Mouse (Mus musculus) CH12.LX (cell line): Measurements from ENCODE around the gene Cdh23. TPM values are rescaled to one million over a fixed set of nuclear protein-coding genes. Genes with fewer than 3 reads are reported as not detected.

Source experiments
- DNase-seq: peaks from one replicate; pipeline ENCODE4 v3.0.0-alpha.2; 2013; ENCODE audit errors: extremely low read depth
- H3K27ac ChIP-seq: 2 replicates; pipeline ENCODE4 v1.5.1; 2012; ENCODE audit warnings: low read depth, mild to moderate bottlenecking, control low read depth, moderate library complexity; ENCODE audit not compliant: insufficient read depth
- H3K27me3 ChIP-seq: replicated peaks from 2 replicates; pipeline ENCODE3; 2012; ENCODE audit warnings: inconsistent platforms
- H3K36me3 ChIP-seq, 2 experiments: replicated peaks in 1 of 2; 2 replicates each; pipeline versions ENCODE3 to v1.6.1; 2012; ENCODE audit warnings: inconsistent platforms in 1 of 2, low read length in 1 of 2, mild to moderate bottlenecking in 1 of 2, mixed read lengths in 1 of 2, moderate library complexity in 1 of 2; ENCODE audit not compliant: control insufficient read depth in 1 of 2, insufficient read depth in 1 of 2
- H3K4me1 ChIP-seq, 2 experiments: 2 replicates each; pipeline ENCODE4 v1.6.1; 2012; ENCODE audit warnings: inconsistent platforms in 1 of 2, moderate library complexity in 1 of 2; ENCODE audit not compliant: insufficient read depth in 2 of 2, control insufficient read depth in 1 of 2
- H3K4me2 ChIP-seq: 2 replicates; pipeline ENCODE4 v1.6.1; 2012; ENCODE audit warnings: low read depth, mild to moderate bottlenecking, control low read depth; ENCODE audit not compliant: poor library complexity, insufficient read depth, severe bottlenecking
- H3K4me3 ChIP-seq, 3 experiments: fragments of 150-350 bp in 1 of 3; sonication (generic) in 1 of 3; replicated peaks in 1 of 3; 2 replicates each; pipeline versions ENCODE3 to v1.5.1; 2011 to 2012; ENCODE audit warnings: low read depth in 2 of 3, low read length in 2 of 3, mild to moderate bottlenecking in 2 of 3, moderate library complexity in 2 of 3, control low read depth in 1 of 3, improper control_type of control experiment in 1 of 3, inconsistent platforms in 1 of 3, mixed read lengths in 1 of 3; ENCODE audit not compliant: poor library complexity in 1 of 3
- H3K79me2 ChIP-seq: replicated peaks from 2 replicates; pipeline ENCODE4 v1.6.1; 2012; ENCODE audit warnings: mild to moderate bottlenecking, moderate library complexity; ENCODE audit not compliant: control insufficient read depth, poor library complexity, insufficient read depth, severe bottlenecking; ENCODE audit errors: extremely low read depth
- H3K9ac ChIP-seq: 2 replicates; pipeline ENCODE4 v1.6.1; 2012; ENCODE audit warnings: low read depth, mild to moderate bottlenecking, control low read depth, moderate library complexity; ENCODE audit not compliant: insufficient read depth
- H3K9me3 ChIP-seq: replicated peaks from 2 replicates; pipeline ENCODE3; 2012; ENCODE audit warnings: low read length, inconsistent platforms, mixed read lengths
- BHLHE40 ChIP-seq: IDR thresholded peaks from 2 replicates; pipeline ENCODE4 v1.6.1; 2011; ENCODE audit warnings: mild to moderate bottlenecking, low read depth, low read length, improper control_type of control experiment
- CTCF ChIP-seq, 2 experiments: IDR thresholded peaks in 1 of 2; conservative IDR thresholded peaks in 1 of 2; 2 replicates each; pipeline ENCODE4 v1.5.1; 2011 to 2012; ENCODE audit warnings: low read depth in 2 of 2, low read length in 2 of 2, improper control_type of control experiment in 1 of 2, inconsistent platforms in 1 of 2, mild to moderate bottlenecking in 1 of 2, moderate library complexity in 1 of 2
- E2F4 ChIP-seq: IDR thresholded peaks from 2 replicates; pipeline ENCODE4 v1.6.1; 2011; ENCODE audit warnings: low read depth, low read length, improper control_type of control experiment; ENCODE audit not compliant: insufficient replicate concordance
- ELF1 ChIP-seq: IDR thresholded peaks from 2 replicates; pipeline ENCODE4 v1.6.1; 2014; ENCODE audit warnings: low read depth, mild to moderate bottlenecking, inconsistent platforms, low read length, improper control_type of control experiment
- ETS1 ChIP-seq: conservative IDR thresholded peaks from 2 replicates; pipeline ENCODE4 v1.6.1; 2012; ENCODE audit warnings: low read depth, mild to moderate bottlenecking, inconsistent platforms, low read length, improper control_type of control experiment, moderate library complexity
- GABPA ChIP-seq: IDR thresholded peaks from 2 replicates; pipeline ENCODE4 v1.6.1; 2012; ENCODE audit warnings: low read depth, low read length, improper control_type of control experiment, inconsistent platforms; ENCODE audit not compliant: insufficient replicate concordance
- MAFK ChIP-seq: IDR thresholded peaks from 2 replicates; pipeline ENCODE4 v1.6.1; 2011; ENCODE audit warnings: low read length, improper control_type of control experiment; ENCODE audit not compliant: insufficient replicate concordance
- MYC ChIP-seq: IDR thresholded peaks from 2 replicates; pipeline ENCODE4 v1.6.1; 2011; ENCODE audit warnings: low read depth, mild to moderate bottlenecking, improper control_type of control experiment, low read length
- NRF1 ChIP-seq: IDR thresholded peaks from 2 replicates; pipeline ENCODE4 v1.6.1; 2014; ENCODE audit warnings: low read depth, mild to moderate bottlenecking, inconsistent platforms, low read length, improper control_type of control experiment, moderate library complexity
- POLR2A ChIP-seq: IDR thresholded peaks from 2 replicates; pipeline ENCODE4 v1.6.1; 2011; ENCODE audit warnings: low read depth, mild to moderate bottlenecking, improper control_type of control experiment, low read length
- RCOR1 ChIP-seq: conservative IDR thresholded peaks from 2 replicates; pipeline ENCODE4 v1.6.1; 2012; ENCODE audit warnings: low read depth, mild to moderate bottlenecking, inconsistent platforms, low read length, improper control_type of control experiment
- SMC3 ChIP-seq: IDR thresholded peaks from 2 replicates; pipeline ENCODE4 v1.6.1; 2011; ENCODE audit warnings: low read depth, low read length, improper control_type of control experiment
- ZC3H11A ChIP-seq: IDR thresholded peaks from 2 replicates; pipeline ENCODE4 v1.6.1; 2012; ENCODE audit warnings: low read depth, mild to moderate bottlenecking, inconsistent platforms, low read length, improper control_type of control experiment
- ZMIZ1 ChIP-seq: IDR thresholded peaks from 2 replicates; pipeline ENCODE4 v1.6.1; 2012; ENCODE audit warnings: low read depth, mild to moderate bottlenecking, inconsistent platforms, low read length, improper control_type of control experiment
- ZNF384 ChIP-seq: IDR thresholded peaks from 2 replicates; pipeline ENCODE4 v1.6.1; 2012; ENCODE audit warnings: low read depth, low read length, improper control_type of control experiment, inconsistent platforms
- dilution Hi-C: fragments of 300-500 bp; cut with MboI; formaldehyde crosslinking; loops from 2 replicates; pipeline ENCODE4 v1.14.3; 2020; ENCODE audit warnings: low sequenced_read_pairs; ENCODE audit not compliant: extremely low pct_unique_long_range_greater_than_20kb, extremely low pct_ligation_motif_present
- in situ Hi-C: fragments of 300-500 bp; cut with MboI; formaldehyde crosslinking; loops from 3 replicates; pipeline ENCODE4 v1.14.3; 2019; ENCODE audit warnings: low sequenced_read_pairs, low pct_ligation_motif_present, low pct_unique_long_range_greater_than_20kb, mixed read lengths
- polyA plus RNA-seq: library from polyadenylated mRNA; unstranded; fragments of >175 nt; gene quantifications from 2 replicates; pipeline ENCODE4 v1.2.1, GENCODE M21; 2012; ENCODE audit warnings: low read depth; ENCODE audit not compliant: insufficient read length
- total RNA-seq, 2 experiments: library from RNA; depleted of rRNA; stranded (reverse); fragments of 300-350 nt in 1 of 2; fragments of >200 nt in 1 of 2; gene quantifications; 2 replicates each; pipeline ENCODE4 v1.2.3; 2012 to 2014

Gene Cdh23
- total and polyA plus RNA-seq, 3 experiments = 0.20 to 0.73 (median 0.30) TPM

GRCm38 (mm10) chr10:60447186-60447585 is 249.1 kb downstream of the Cdh23 start:
- Histone ChIP-seq H3K36me3 (no peaks in the 10 kb centered on the region), H3K4me3 (no peak overlapping the region), H3K9ac (no peak overlapping the region), H3K27ac (no peak overlapping the region), H3K9me3 (peaks cover 10% of the 10 kb centered on the region), H3K4me2 (no peak overlapping the region), H3K79me2 (no peaks in the 10 kb centered on the region), H3K27me3 (peaks cover 66% of the 10 kb centered on the region), H3K4me1 (peaks cover 2% of the 10 kb centered on the region in 2 experiments; a peak in 1 of 4 replicates)
- in situ Hi-C loops (no loop called here), dilution Hi-C loops (no loop called here)
- TF ChIP-seq ZNF384 = no peak
- peak; percentile 75 for TF ChIP-seq NRF1
- TF ChIP-seq GABPA = no peak
- TF ChIP-seq RCOR1 = no peak
- no peak for TF ChIP-seq ZMIZ1
- no peak for TF ChIP-seq MYC
- no peak for TF ChIP-seq ETS1
- no peak for TF ChIP-seq POLR2A
- TF ChIP-seq BHLHE40 = peak; percentile 26; the same call in 1 of the 2 replicates
- no peak for TF ChIP-seq MAFK
- DNase-seq = no peak

GRCm38 (mm10) chr10:60445031-60445593 is 251.2 kb downstream of the Cdh23 start:
- Histone ChIP-seq H3K27ac (no peak overlapping the region), H3K4me1 (peaks cover 9% of the 10 kb centered on the region in 2 experiments; a peak in 3 of 4 replicates), H3K4me3 (no peak overlapping the region), H3K4me2 (no peak overlapping the region), H3K9me3 (peaks cover 10% of the 10 kb centered on the region), H3K79me2 (no peaks in the 10 kb centered on the region), H3K27me3 (peaks cover 47% of the 10 kb centered on the region), H3K36me3 (no peaks in the 10 kb centered on the region), H3K9ac (no peak overlapping the region)
- no peak for TF ChIP-seq RCOR1
- no peak for TF ChIP-seq SMC3
- no peak for TF ChIP-seq CTCF (conservative IDR thresholded peaks at IDR 0.05 in 1 of 2, IDR thresholded peaks at IDR 0.05 in 1 of 2; ENCODE audit: low read depth in 2 of 2, low read length in 2 of 2)
- no peak for TF ChIP-seq ZC3H11A
- no peak for TF ChIP-seq MAFK
- TF ChIP-seq E2F4 = no peak
- no peak for TF ChIP-seq ELF1
- dilution Hi-C loops = no loop called here
- in situ Hi-C loops = no loop called here
- DNase-seq = no peak
